Mouse (Mus musculus) cortical plate, adult 2 months (tissue): Measurements from ENCODE around the gene Eapp.

Experiments
- CTCF ChIP-seq: fragments of 200-500 bp; IDR thresholded peaks from 2 replicates; pipeline ENCODE4 v1.5.1; 2011; ENCODE audit warnings: mild to moderate bottlenecking, control low read depth, low read length; ENCODE audit not compliant: insufficient read depth; ENCODE audit errors: extremely low read depth
- POLR2A ChIP-seq: fragments of 200-500 bp; IDR thresholded peaks from 2 replicates; pipeline ENCODE4 v1.6.1; 2011; ENCODE audit warnings: mild to moderate bottlenecking, low read length, control low read depth; ENCODE audit not compliant: insufficient read depth; ENCODE audit errors: extremely low read depth

DNA sequence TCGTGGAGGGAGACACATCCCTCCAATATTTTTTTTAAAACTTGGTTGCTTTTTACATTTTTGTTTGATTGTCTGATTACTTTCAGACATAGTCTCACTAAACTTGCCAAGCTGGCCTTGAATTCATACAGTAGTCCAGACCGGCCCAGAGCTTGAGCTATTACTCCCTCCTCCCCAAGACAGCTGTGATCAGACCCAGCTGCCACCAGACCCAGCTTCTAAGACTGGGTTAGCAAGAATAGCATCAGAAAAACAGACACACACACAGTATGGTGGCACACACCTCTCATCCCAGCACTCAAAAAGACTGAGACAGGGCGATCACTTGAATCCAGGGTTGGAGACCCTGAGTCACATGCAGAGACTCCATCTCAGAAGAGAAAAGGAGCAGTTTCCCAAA lies 35.8 kb downstream of the Eapp start:
- TF ChIP-seq POLR2A (no peak), CTCF (no peak)
